Mouse (Mus musculus) heart, postnatal 0 days (tissue): ENCODE data around the gene Tbl1xr1.

Experiments used
- CTCF ChIP-seq: IDR thresholded peaks from 2 replicates; pipeline ENCODE4 v1.5.1; 2016; ENCODE audit warnings: antibody characterized with exemption, control low read depth, low read depth
- EP300 ChIP-seq: IDR thresholded peaks from 2 replicates; pipeline ENCODE4 v1.6.1; 2016; ENCODE audit warnings: antibody characterized with exemption, low read depth

- TF ChIP-seq CTCF (no peak), EP300 (no peak)
Observed at GRCm38 (mm10) chr3:22105471-22105870, 29.0 kb downstream of the Tbl1xr1 start.
